Mouse (Mus musculus): ENCODE data around the gene Mon2. TPM values are rescaled to one million over a fixed set of nuclear protein-coding genes. Genes with fewer than 3 reads are reported as not detected.
A peak's percentile ranks its signal among the peaks of the same experiment; 100 is the strongest.

Mon2 gene
- polyA plus RNA-seq, 1 experiment from 2014 or later = 25.6 TPM

DNA sequence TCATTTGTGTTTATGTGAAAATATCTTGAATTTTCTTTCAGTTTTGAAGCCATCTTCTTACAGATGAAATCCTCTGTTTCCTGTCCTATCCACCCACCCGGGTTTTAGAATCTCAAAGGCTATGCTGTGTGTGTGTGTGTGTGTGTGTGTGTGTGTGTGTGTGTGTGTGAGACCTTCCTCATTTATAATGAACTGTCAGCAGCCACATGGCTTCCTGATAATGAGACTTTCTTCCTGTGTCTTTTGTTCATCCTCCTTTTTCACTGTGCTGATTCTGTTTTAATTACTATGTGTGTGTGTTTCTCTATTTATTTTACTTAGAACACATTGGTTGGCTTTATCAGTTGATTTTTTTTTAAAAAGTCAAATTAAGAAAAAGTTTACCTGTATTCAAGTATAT lies 25.0 kb upstream of the Mon2 start:
- Histone ChIP-seq H3K4me1 (replicated peaks; ENCODE audit: control insufficient read depth, insufficient read depth, low read length) (no peaks in the 10 kb centered on the region), H3K27ac (ENCODE audit: low read length) (no peak overlapping the region), H3K9ac (replicated peaks; ENCODE audit: low read depth, low read length) (no peak overlapping the region), H3K36me3 (ENCODE audit: control insufficient read depth, insufficient read depth) (no peaks in the 10 kb centered on the region), H3K4me2 (ENCODE audit: low read length) (no peak overlapping the region), H3K4me3 (replicated peaks; ENCODE audit: low read length) (no peak overlapping the region), H3K9me3 (ENCODE audit: control insufficient read depth, low read length) (no peaks in the 10 kb centered on the region), H3K27me3 (replicated peaks; ENCODE audit: control insufficient read depth, insufficient read depth, low read length) (no peaks in the 10 kb centered on the region)
- ATAC-seq = no peak
- 80% methylated on average over 1 of the region's 1 CpGs for WGBS

DNA sequence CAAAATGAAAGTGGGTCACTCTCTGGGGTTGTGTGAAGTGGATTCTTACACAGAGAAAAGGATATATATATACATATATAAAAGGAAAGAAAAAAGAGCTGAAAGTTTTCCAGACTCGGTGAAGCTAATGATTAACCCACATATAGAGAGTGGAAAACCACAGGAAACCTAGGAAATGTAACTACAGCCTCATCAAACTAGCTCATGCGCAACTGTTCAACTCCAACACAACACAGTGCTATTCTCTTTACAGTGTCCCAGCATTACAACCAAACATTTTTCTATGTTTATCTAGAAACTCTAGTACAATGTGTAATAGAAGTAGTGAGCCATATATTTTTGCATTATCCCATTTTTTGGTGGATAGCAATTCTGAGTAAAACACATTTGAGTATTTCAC lies 24.3 kb upstream of the Mon2 start:
- no peaks in the 10 kb centered on the region for H3K27me3 ChIP-seq (replicated peaks; ENCODE audit: control insufficient read depth, insufficient read depth, low read length)
- no peak for ATAC-seq
- H3K4me3 ChIP-seq (replicated peaks; ENCODE audit: low read length) = no peak overlapping the region
- no peaks in the 10 kb centered on the region for H3K4me1 ChIP-seq (replicated peaks; ENCODE audit: control insufficient read depth, insufficient read depth, low read length)
- H3K9me3 ChIP-seq (ENCODE audit: control insufficient read depth, low read length) = no peaks in the 10 kb centered on the region
- H3K4me2 ChIP-seq (ENCODE audit: low read length) = no peak overlapping the region
- WGBS = 93% methylated on average over 2 of the region's 2 CpGs
- H3K27ac ChIP-seq (ENCODE audit: low read length) = no peak overlapping the region
- H3K9ac ChIP-seq (replicated peaks; ENCODE audit: low read depth, low read length) = no peak overlapping the region
- no peaks in the 10 kb centered on the region for H3K36me3 ChIP-seq (ENCODE audit: control insufficient read depth, insufficient read depth)

DNA sequence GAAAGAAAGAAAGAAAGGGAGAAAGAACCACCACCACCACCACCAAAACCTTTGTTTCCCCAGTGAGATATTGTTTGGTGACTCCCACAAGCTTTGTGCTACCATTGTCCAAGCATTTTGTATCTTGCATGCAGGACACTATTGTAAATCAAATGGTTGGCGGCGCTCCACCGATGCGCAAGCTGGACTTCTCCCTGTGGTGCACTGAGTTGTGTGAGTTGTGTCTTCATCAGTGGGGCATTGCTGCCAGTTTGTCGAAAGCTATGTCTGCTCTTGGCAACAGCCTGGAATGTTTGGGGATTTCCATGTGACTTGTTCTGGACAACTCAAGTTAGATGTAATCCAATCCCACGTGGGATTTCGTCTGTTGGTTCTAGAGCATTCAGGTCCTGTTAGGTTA lies 18.2 kb upstream of the Mon2 start:
- Histone ChIP-seq H3K27ac (ENCODE audit: low read length) (no peak overlapping the region), H3K36me3 (ENCODE audit: control insufficient read depth, insufficient read depth) (no peaks in the 10 kb centered on the region), H3K4me3 (replicated peaks; ENCODE audit: low read length) (no peak overlapping the region), H3K9ac (replicated peaks; ENCODE audit: low read depth, low read length) (no peak overlapping the region), H3K9me3 (ENCODE audit: control insufficient read depth, low read length) (no peaks in the 10 kb centered on the region), H3K27me3 (replicated peaks; ENCODE audit: control insufficient read depth, insufficient read depth, low read length) (no peaks in the 10 kb centered on the region), H3K4me1 (replicated peaks; ENCODE audit: control insufficient read depth, insufficient read depth, low read length) (no peaks in the 10 kb centered on the region), H3K4me2 (ENCODE audit: low read length) (no peak overlapping the region)
- 84% methylated on average over 7 of the region's 7 CpGs for WGBS
- ATAC-seq = no peak

DNA sequence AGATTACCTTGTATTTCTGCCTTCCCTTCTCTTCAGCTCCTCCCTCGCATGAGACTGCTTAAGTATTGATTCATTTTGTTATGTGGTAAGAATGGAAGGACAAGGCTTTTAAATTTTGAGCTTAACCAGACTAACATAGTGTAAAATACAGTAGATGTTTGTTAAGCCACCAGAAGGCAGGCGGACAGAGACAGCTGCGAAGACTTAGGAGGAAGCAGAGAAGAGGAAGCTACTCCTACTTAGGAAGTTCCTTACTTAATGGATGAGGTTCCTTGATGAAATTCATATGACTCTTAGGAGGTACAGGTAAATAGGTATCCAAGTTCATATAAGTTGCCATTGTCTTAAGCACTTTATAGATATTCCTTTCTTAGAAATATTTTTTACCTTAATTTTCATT lies 16.3 kb upstream of the Mon2 start:
- 88% methylated on average over 3 of the region's 3 CpGs for WGBS
- Histone ChIP-seq H3K9ac (replicated peaks; ENCODE audit: low read depth, low read length) (no peak overlapping the region), H3K4me3 (replicated peaks; ENCODE audit: low read length) (no peak overlapping the region), H3K4me1 (replicated peaks; ENCODE audit: control insufficient read depth, insufficient read depth, low read length) (no peaks in the 10 kb centered on the region), H3K27ac (ENCODE audit: low read length) (no peak overlapping the region), H3K9me3 (ENCODE audit: control insufficient read depth, low read length) (no peaks in the 10 kb centered on the region), H3K4me2 (ENCODE audit: low read length) (no peak overlapping the region), H3K36me3 (ENCODE audit: control insufficient read depth, insufficient read depth) (no peaks in the 10 kb centered on the region), H3K27me3 (replicated peaks; ENCODE audit: control insufficient read depth, insufficient read depth, low read length) (no peaks in the 10 kb centered on the region)
- ATAC-seq = no peak

DNA sequence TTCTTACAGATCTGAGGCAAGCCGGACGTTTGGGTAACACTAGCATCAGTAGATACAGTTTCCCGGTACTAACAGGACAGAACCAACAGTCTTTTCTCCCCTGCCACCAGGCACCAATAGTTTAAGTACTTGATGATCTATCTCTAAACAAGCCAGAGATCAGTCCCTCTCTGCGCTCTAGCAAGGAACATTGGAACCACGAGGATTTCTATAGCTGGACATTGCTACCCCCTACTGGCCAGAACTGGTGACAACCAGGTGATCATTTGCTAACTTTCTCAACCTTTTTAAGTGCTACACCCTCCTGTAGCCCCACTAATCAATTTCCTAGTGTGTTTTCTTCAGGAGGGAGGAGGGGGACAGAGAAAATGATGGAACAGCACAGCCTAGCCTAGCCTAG lies 15.4 kb upstream of the Mon2 start:
- Histone ChIP-seq H3K4me2 (ENCODE audit: low read length) (no peak overlapping the region), H3K36me3 (ENCODE audit: control insufficient read depth, insufficient read depth) (no peaks in the 10 kb centered on the region), H3K27ac (ENCODE audit: low read length) (no peak overlapping the region), H3K9me3 (ENCODE audit: control insufficient read depth, low read length) (no peaks in the 10 kb centered on the region), H3K4me1 (replicated peaks; ENCODE audit: control insufficient read depth, insufficient read depth, low read length) (no peaks in the 10 kb centered on the region), H3K9ac (replicated peaks; ENCODE audit: low read depth, low read length) (no peak overlapping the region), H3K4me3 (replicated peaks; ENCODE audit: low read length) (no peak overlapping the region), H3K27me3 (replicated peaks; ENCODE audit: control insufficient read depth, insufficient read depth, low read length) (no peaks in the 10 kb centered on the region)
- 36% methylated on average over 5 of the region's 5 CpGs for WGBS
- ATAC-seq = peak; percentile 72

- H3K4me2 ChIP-seq (ENCODE audit: low read length) = no peak overlapping the region
- H3K36me3 ChIP-seq (ENCODE audit: control insufficient read depth, insufficient read depth) = no peaks in the 10 kb centered on the region
- H3K9ac ChIP-seq (replicated peaks; ENCODE audit: low read depth, low read length) = no peak overlapping the region
- 82% methylated on average over 12 of the region's 12 CpGs for WGBS
- ATAC-seq = no peak
- no peaks in the 10 kb centered on the region for H3K27me3 ChIP-seq (replicated peaks; ENCODE audit: control insufficient read depth, insufficient read depth, low read length)
- H3K4me1 ChIP-seq (replicated peaks; ENCODE audit: control insufficient read depth, insufficient read depth, low read length) = peaks cover 3% of the 10 kb centered on the region
- no peak overlapping the region for H3K4me3 ChIP-seq (replicated peaks; ENCODE audit: low read length)
- H3K9me3 ChIP-seq (ENCODE audit: control insufficient read depth, low read length) = no peaks in the 10 kb centered on the region
- no peak overlapping the region for H3K27ac ChIP-seq (ENCODE audit: low read length)
Measured at GRCm38 (mm10) chr10:123089425-123089930, 13.2 kb upstream of the Mon2 start.

DNA sequence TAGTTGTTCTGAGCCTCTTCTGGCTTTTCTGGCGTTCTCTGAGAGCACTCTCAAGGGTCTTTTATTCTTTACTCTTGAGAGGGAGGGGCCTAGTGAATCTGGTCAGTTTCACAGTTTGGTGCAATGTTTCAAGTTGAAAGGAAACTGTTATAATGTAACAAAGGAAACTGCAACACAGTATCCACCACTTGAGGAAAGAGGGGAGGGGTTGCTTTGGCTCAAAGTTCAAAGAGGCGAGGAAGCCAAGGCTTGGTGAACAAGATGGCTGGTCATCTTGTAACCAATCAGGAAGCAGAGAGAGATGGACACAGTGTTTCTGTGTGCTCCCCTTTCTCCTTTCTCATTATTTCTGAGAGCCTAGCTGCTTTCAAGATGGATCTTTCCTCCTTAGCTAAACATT lies 10.5 kb upstream of the Mon2 start:
- H3K9me3 ChIP-seq (ENCODE audit: control insufficient read depth, low read length) = no peaks in the 10 kb centered on the region
- 71% methylated on average over 2 of the region's 2 CpGs for WGBS

GRCm38 (mm10) chr10:123084900-123085641 lies 8.8 kb upstream of the Mon2 start:
- Histone ChIP-seq H3K27ac (ENCODE audit: low read length) (no peak overlapping the region), H3K27me3 (replicated peaks; ENCODE audit: control insufficient read depth, insufficient read depth, low read length) (no peaks in the 10 kb centered on the region), H3K36me3 (ENCODE audit: control insufficient read depth, insufficient read depth) (no peaks in the 10 kb centered on the region), H3K4me3 (replicated peaks; ENCODE audit: low read length) (no peak overlapping the region), H3K9ac (replicated peaks; ENCODE audit: low read depth, low read length) (no peak overlapping the region), H3K4me2 (ENCODE audit: low read length) (no peak overlapping the region), H3K4me1 (replicated peaks; ENCODE audit: control insufficient read depth, insufficient read depth, low read length) (peaks cover 5% of the 10 kb centered on the region), H3K9me3 (ENCODE audit: control insufficient read depth, low read length) (no peaks in the 10 kb centered on the region)
- 0 out of 2 replicates have a peak, but pooled peaks have one; percentile 6 for ATAC-seq
- 63% methylated on average over 10 of the region's 10 CpGs for WGBS

More for the DNA sequence above, 10.5 kb upstream of the Mon2 start:
- Histone ChIP-seq H3K27me3 (replicated peaks; ENCODE audit: control insufficient read depth, insufficient read depth, low read length) (no peaks in the 10 kb centered on the region), H3K36me3 (ENCODE audit: control insufficient read depth, insufficient read depth) (no peaks in the 10 kb centered on the region), H3K9ac (replicated peaks; ENCODE audit: low read depth, low read length) (no peak overlapping the region), H3K4me2 (ENCODE audit: low read length) (no peak overlapping the region), H3K4me3 (replicated peaks; ENCODE audit: low read length) (no peak overlapping the region), H3K27ac (ENCODE audit: low read length) (no peak overlapping the region), H3K4me1 (replicated peaks; ENCODE audit: control insufficient read depth, insufficient read depth, low read length) (peaks cover 5% of the 10 kb centered on the region)
- no peak for ATAC-seq

DNA sequence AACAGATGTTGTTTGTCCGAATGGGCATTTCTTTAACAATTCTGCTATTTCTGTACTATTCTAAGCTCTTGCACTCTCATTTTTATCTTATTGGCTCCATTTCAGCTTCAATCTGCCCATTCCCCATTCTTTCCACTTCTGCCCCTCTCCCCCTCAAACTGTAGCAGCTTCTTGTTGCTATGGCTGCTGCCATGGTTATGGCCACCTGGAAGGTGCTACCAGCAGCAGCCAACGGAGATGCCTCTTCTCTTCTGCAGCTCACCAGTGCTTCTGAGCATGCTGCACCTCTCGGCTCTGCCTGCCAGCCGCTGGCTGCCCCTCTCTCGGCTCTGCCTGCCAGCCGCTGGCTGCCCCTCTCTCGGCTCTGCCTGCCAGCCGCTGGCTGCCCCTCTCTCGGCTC lies 8.0 kb upstream of the Mon2 start:
- H3K27me3 ChIP-seq (replicated peaks; ENCODE audit: control insufficient read depth, insufficient read depth, low read length) = no peaks in the 10 kb centered on the region
- no peak overlapping the region for H3K9ac ChIP-seq (replicated peaks; ENCODE audit: low read depth, low read length)
- 0 out of 2 replicates have a peak, but pooled peaks have one; percentile 23 for ATAC-seq
- H3K4me1 ChIP-seq (replicated peaks; ENCODE audit: control insufficient read depth, insufficient read depth, low read length) = peaks cover 5% of the 10 kb centered on the region
- H3K4me2 ChIP-seq (ENCODE audit: low read length) = no peak overlapping the region
- no peaks in the 10 kb centered on the region for H3K36me3 ChIP-seq (ENCODE audit: control insufficient read depth, insufficient read depth)
- no peak overlapping the region for H3K4me3 ChIP-seq (replicated peaks; ENCODE audit: low read length)
- no peaks in the 10 kb centered on the region for H3K9me3 ChIP-seq (ENCODE audit: control insufficient read depth, low read length)
- no peak overlapping the region for H3K27ac ChIP-seq (ENCODE audit: low read length)
- 51% methylated on average over 9 of the region's 9 CpGs for WGBS
